Mouse (Mus musculus) myocyte (in vitro differentiated cells): ENCODE data around the gene Ifitm5.

Experiments
- E2F4 ChIP-seq: IDR thresholded peaks from one replicate; pipeline ENCODE4 v1.6.1; 2011; ENCODE audit warnings: mild to moderate bottlenecking, control low read depth, moderate library complexity; ENCODE audit not compliant: insufficient read depth
- MYOD1 ChIP-seq, 3 experiments: IDR thresholded peaks; one replicate each; pipeline ENCODE4 v1.6.1; 2011; ENCODE audit warnings: control low read depth in 2 of 3, low read depth in 2 of 3, mild to moderate bottlenecking in 2 of 3, moderate library complexity in 1 of 3; ENCODE audit not compliant: insufficient read length in 2 of 3, control insufficient read depth in 1 of 3
- MYOG ChIP-seq, 3 experiments: IDR thresholded peaks; one replicate each; pipeline ENCODE4 v1.6.1; 2011; ENCODE audit warnings: control low read depth in 2 of 3, low read depth in 2 of 3, mild to moderate bottlenecking in 2 of 3; ENCODE audit not compliant: insufficient read length in 2 of 3, control insufficient read depth in 1 of 3, insufficient read depth in 1 of 3
- POLR2A ChIP-seq: IDR thresholded peaks from one replicate; pipeline ENCODE4 v1.6.1; 2011; ENCODE audit warnings: low read depth, mild to moderate bottlenecking, control low read depth, moderate library complexity; ENCODE audit not compliant: insufficient read length
- POLR2AphosphoS2 ChIP-seq: IDR thresholded peaks from one replicate; pipeline ENCODE4 v1.6.1; 2011; ENCODE audit warnings: low read depth, control low read depth; ENCODE audit not compliant: insufficient read length
- REST ChIP-seq: IDR thresholded peaks from one replicate; pipeline ENCODE4 v1.6.1; 2011; ENCODE audit warnings: mild to moderate bottlenecking, control low read depth, moderate library complexity; ENCODE audit not compliant: insufficient read depth, insufficient read length
- TCF12 ChIP-seq: IDR thresholded peaks from one replicate; pipeline ENCODE4 v1.6.1; 2011; ENCODE audit warnings: mild to moderate bottlenecking, control low read depth; ENCODE audit not compliant: poor library complexity, insufficient read depth, severe bottlenecking
- TCF3 ChIP-seq: IDR thresholded peaks from one replicate; pipeline ENCODE4 v1.6.1; 2011; ENCODE audit warnings: low read depth, control low read depth; ENCODE audit not compliant: insufficient read length
- USF1 ChIP-seq: IDR thresholded peaks from one replicate; pipeline ENCODE4 v1.6.1; 2011; ENCODE audit warnings: low read depth, mild to moderate bottlenecking, control low read depth, moderate library complexity

DNA sequence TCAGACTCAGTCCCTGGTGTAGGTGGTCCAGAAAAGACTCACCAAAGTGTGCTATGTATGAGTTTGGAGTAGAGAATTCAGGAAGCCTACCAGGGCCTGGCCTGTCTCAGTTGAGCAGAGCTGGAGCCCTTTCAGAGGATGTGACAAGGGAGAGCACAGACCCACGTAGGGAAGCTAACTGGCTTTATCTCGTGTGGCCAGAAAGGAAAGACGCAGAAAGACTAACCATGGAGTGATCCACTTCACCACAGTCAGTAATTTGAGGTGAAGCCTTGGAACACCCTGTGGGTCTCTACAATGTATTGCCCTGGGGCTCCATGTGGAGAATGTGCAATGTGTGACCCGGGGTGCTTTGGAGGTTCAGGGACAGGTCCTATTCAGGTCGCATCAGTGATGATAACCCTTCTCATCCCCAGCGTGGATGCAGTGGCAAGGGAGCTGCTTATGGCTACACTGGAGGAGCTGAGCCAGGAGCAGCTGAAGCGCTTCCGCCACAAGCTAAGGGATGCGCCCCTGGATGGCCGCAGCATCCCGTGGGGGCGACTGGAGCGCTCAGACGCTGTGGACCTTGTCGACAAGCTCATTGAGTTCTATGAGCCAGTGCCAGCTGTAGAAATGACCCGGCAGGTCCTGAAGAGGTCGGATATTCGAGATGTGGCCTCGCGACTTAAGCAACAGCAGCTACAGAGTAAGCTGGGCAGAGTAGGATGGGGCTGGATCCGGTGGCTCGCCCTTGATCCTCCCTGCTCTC lies 28.7 kb downstream of the Ifitm5 start:
- TF ChIP-seq POLR2A (no peak), USF1 (no peak), TCF3 (no peak), E2F4 (no peak), MYOG (IDR thresholded peaks at IDR 0.05; ENCODE audit: control insufficient read depth in 1 of 3, insufficient read depth in 1 of 3, insufficient read length in 2 of 3, low read depth in 2 of 3) (no peak), REST (no peak), POLR2AphosphoS2 (no peak), MYOD1 (IDR thresholded peaks at IDR 0.05; ENCODE audit: control insufficient read depth in 1 of 3, insufficient read length in 2 of 3, low read depth in 2 of 3) (no peak), TCF12 (no peak)
